ENCODE assay signal across 14 mouse cellular contexts in the genomic region with DNA sequence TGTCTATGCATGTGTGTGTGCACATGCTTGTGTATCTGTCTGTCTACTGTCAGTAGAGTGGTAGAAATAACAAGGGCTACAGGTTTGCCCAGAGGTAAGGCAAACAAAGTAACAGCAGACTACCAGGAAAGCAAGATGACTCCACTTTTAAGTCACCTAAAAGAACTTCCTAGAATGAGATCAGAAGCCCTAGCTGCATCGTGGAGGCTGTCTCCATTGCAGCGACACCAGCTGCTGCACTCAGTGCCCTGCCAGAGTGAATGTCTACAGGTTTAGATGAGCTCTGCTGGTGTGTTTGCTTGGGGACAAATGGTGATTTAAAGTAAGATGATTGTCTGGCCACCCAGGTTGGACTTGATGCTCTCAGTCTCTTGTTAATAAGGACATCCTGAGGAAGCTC.
"Had no signal": no experiment of that assay in that cellular context is flagged by ENCODE, and none has a peak within 500 bp of the region (broad histone marks: within the 10 kb centered on the region; RNA-seq: fewer than 3 reads in every experiment).

No protein-coding gene starts in this region.

- H3K9ac ChIP-seq: liver, embryonic 15.5 days; midbrain, embryonic 13.5 days; neural tube, embryonic 12.5 days had no signal

- H3K9me3 ChIP-seq: limb, embryonic 10.5 days; liver, embryonic 15.5 days; midbrain, embryonic 13.5 days; neural tube, embryonic 12.5 days had no signal

- H3K36me3 ChIP-seq: limb, embryonic 10.5 days; liver, embryonic 15.5 days; midbrain, embryonic 13.5 days; neural tube, embryonic 12.5 days had no signal

- H3K27me3 ChIP-seq: liver, embryonic 15.5 days; midbrain, embryonic 13.5 days; neural tube, embryonic 12.5 days had no signal

- ATAC-seq: intestine, postnatal 0 days; lung, postnatal 0 days; midbrain, embryonic 13.5 days had no signal

- H3K27ac ChIP-seq: left cerebral cortex, adult 2 months; limb, embryonic 10.5 days; liver, embryonic 15.5 days; midbrain, embryonic 13.5 days; neural tube, embryonic 12.5 days had no signal

- H3K4me1 ChIP-seq: limb, embryonic 10.5 days; liver, embryonic 15.5 days; midbrain, embryonic 13.5 days; neural tube, embryonic 12.5 days had no signal

- DNase-seq: kidney, adult 8-10 months; kidney, postnatal 25 days; lung, adult 2 months; lung, postnatal 36 days; right cerebral cortex, postnatal 14 days had no signal

- H3K4me2 ChIP-seq: liver, embryonic 11.5 days; liver, embryonic 15.5 days; midbrain, embryonic 13.5 days; neural tube, embryonic 12.5 days had no signal

- H3K4me3 ChIP-seq: left cerebral cortex, adult 2 months; limb, embryonic 10.5 days; liver, embryonic 15.5 days; midbrain, embryonic 13.5 days; myocyte; neural tube, embryonic 12.5 days had no signal
